Mouse (Mus musculus) embryonic fibroblast, embryonic 13.5 days (primary cell): ENCODE data around the gene Igsf21.

Source experiments
- CTCF ChIP-seq: IDR thresholded peaks from 2 replicates; pipeline ENCODE4 v1.5.1; 2011; ENCODE audit warnings: mild to moderate bottlenecking, control low read depth, low read length, moderate library complexity, borderline replicate concordance; ENCODE audit not compliant: insufficient read depth
- POLR2A ChIP-seq: IDR thresholded peaks from 2 replicates; pipeline ENCODE4 v1.6.1; 2011; ENCODE audit warnings: low read depth, mild to moderate bottlenecking, control low read depth, low read length, moderate library complexity

- TF ChIP-seq POLR2A: no peak
- TF ChIP-seq CTCF: no peak
Measured at GRCm38 (mm10) chr4:140092367-140092766, 154.2 kb downstream of the Igsf21 start.
